Mouse (Mus musculus): ENCODE results near the gene Ccdc124. TPM values are rescaled to one million over a fixed set of nuclear protein-coding genes. Genes with fewer than 3 reads are reported as not detected.

Gene Ccdc124
- polyA plus RNA-seq, 1 experiment = 48.0 TPM

- 12% methylated on average over 80 of the region's 80 CpGs for WGBS
- no peak within 1 kb of the TSS for H3K4me3 ChIP-seq (replicated peaks; ENCODE audit: extremely low read depth, low read depth, low read length)
Measured at GRCm38 (mm10) chr8:70892022-70892895, 18.5 kb upstream of the Ccdc124 start, which contains the start of gene Slc5a5. Slc5a5 (minus strand) TSS chr8:70892757.

DNA sequence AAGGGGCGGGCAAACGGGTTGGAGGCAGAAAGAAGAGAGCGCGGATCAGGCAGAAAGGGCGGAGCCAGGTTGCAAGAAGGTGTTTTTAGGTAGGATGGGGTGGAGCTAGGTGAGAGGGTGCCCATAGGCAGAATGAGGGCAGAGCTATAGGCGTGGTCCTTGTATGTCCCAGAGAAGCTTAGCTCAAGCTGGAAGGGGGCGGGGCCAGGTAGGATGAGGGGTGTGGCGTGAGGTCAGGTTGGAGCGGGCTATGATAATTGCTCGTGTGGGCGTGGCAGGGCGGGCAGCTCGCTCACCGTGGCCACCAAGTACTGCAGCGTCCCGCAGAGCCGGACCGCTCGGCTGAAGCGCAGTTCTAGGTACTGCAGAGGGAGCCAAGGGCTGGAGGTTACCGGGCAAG is 17.6 kb upstream of the Ccdc124 start:
- Histone ChIP-seq H3K4me3 (replicated peaks; ENCODE audit: extremely low read depth, low read depth, low read length) (no peak overlapping the region), H3K4me1 (ENCODE audit: control insufficient read depth, insufficient read depth, low read length) (peaks cover 3% of the 10 kb centered on the region)
- 17% methylated on average over 20 of the region's 21 CpGs for WGBS
- no peak for TF ChIP-seq CTCF (IDR thresholded peaks at IDR 0.05; ENCODE audit: insufficient read depth, low read length)
- TF ChIP-seq POLR2A (IDR thresholded peaks at IDR 0.05; ENCODE audit: borderline replicate concordance, extremely low read depth, low read depth, low read length) = no peak
- peak; percentile 66 for DNase-seq

More at GRCm38 (mm10) chr8:70892022-70892895, 18.5 kb upstream of the Ccdc124 start, which contains the start of gene Slc5a5:
- no peak for DNase-seq
- peaks cover 3% of the 10 kb centered on the region for H3K4me1 ChIP-seq (ENCODE audit: control insufficient read depth, insufficient read depth, low read length)
- TF ChIP-seq CTCF (IDR thresholded peaks at IDR 0.05; ENCODE audit: insufficient read depth, low read length) = no peak
- TF ChIP-seq POLR2A (IDR thresholded peaks at IDR 0.05; ENCODE audit: borderline replicate concordance, extremely low read depth, low read depth, low read length) = no peak

DNA sequence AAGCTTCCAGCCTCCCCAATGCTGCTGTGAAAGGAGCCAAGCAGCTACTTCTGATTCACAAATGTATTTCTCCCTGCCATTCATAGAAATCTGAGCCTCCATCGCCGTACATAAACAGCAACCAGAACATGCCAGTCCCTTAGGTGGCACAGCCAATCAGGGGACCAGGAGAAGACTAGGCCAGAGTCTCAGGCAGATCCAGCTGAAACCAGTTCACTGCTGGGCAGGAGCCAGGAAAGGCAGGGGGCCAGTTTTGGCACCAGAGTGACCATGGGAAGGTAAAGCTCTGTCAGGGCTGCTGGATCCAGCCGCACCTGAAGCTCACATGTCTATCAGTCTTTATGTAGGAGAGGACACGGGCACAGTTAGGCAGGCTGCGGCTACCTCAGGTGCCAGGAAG is 16.9 kb upstream of the Ccdc124 start:
- TF ChIP-seq CTCF (IDR thresholded peaks at IDR 0.05; ENCODE audit: insufficient read depth, low read length) (no peak), POLR2A (IDR thresholded peaks at IDR 0.05; ENCODE audit: borderline replicate concordance, extremely low read depth, low read depth, low read length) (no peak)
- Histone ChIP-seq H3K4me3 (replicated peaks; ENCODE audit: extremely low read depth, low read depth, low read length) (no peak overlapping the region), H3K4me1 (ENCODE audit: control insufficient read depth, insufficient read depth, low read length) (no peaks in the 10 kb centered on the region)
- DNase-seq = no peak
- WGBS = 86% methylated on average over 5 of the region's 5 CpGs

DNA sequence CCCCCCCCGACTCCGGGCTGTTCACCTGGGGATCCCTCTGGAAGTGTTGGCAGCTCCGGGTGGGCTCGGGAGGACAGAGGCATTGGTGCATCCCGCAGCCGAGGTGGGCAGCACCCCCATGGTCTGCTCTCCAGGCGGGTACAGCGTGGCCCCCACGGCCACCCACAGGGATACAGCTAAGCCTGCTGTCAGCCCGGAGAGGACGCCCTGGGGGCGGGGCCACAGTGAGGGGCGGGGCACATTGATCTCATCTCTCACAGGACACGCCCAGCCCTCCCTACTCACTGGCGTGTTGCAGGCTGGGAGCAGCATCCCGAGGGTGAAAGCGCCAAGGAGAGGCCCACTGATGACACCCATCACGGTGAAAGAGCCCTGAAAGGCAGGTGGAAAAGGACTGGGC is 13.9 kb upstream of the Ccdc124 start:
- TF ChIP-seq POLR2A (IDR thresholded peaks at IDR 0.05; ENCODE audit: borderline replicate concordance, extremely low read depth, low read depth, low read length) (no peak), CTCF (IDR thresholded peaks at IDR 0.05; ENCODE audit: insufficient read depth, low read length) (no peak)
- no peak for DNase-seq

DNA sequence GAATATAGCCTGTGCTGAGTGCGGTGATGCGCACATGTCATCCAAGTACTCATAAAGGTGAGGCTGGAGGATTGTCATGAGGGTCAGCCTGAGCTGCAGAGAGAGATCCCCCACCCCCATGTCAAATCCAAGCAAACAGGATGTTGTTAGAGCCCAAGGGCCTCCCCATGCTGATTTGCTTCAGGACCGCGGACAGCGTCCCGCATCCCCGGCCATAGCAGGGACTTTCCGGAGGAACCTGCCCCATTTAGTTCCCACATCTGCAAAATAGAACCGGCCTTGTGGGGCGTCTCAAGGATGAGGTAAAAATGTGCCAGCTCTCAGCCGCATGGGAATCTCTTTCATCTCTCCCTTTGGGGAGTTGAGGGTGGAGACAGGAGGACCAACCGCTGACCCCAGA is 11.9 kb upstream of the Ccdc124 start:
- peak; percentile 10 for DNase-seq
- no peak for TF ChIP-seq POLR2A (IDR thresholded peaks at IDR 0.05; ENCODE audit: borderline replicate concordance, extremely low read depth, low read depth, low read length)
- TF ChIP-seq CTCF (IDR thresholded peaks at IDR 0.05; ENCODE audit: insufficient read depth, low read length) = no peak
- no peaks in the 10 kb centered on the region for H3K4me1 ChIP-seq (ENCODE audit: control insufficient read depth, insufficient read depth, low read length)
- no peak overlapping the region for H3K4me3 ChIP-seq (replicated peaks; ENCODE audit: extremely low read depth, low read depth, low read length)
- 16% methylated on average over 12 of the region's 12 CpGs for WGBS

More for the DNA sequence above, 13.9 kb upstream of the Ccdc124 start:
- Histone ChIP-seq H3K4me1 (ENCODE audit: control insufficient read depth, insufficient read depth, low read length) (no peaks in the 10 kb centered on the region), H3K4me3 (replicated peaks; ENCODE audit: extremely low read depth, low read depth, low read length) (no peak overlapping the region)
- 12% methylated on average over 18 of the region's 18 CpGs for WGBS

DNA sequence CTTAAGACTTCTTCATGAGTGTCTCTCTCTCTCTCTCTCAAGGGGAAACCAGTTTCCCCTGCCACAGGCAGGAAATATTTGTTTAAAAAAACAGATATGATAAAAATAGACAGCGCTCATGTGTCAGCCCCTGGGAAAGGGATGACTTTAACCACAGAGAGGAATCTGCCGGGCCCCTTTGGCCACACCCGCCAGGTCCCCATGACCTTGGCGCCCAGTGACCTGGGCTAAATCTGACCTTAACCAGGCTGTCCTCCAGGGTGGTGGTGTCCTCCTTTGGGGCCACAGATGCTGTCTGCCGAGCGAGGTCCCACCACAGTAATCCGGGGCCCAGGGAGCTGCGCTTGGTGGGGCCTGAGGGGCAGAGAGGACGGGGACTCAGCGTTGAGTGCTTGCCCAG is 10.9 kb upstream of the Ccdc124 start:
- Histone ChIP-seq H3K4me1 (ENCODE audit: control insufficient read depth, insufficient read depth, low read length) (no peaks in the 10 kb centered on the region), H3K4me3 (replicated peaks; ENCODE audit: extremely low read depth, low read depth, low read length) (no peak overlapping the region)
- no peak for DNase-seq
- 56% methylated on average over 10 of the region's 10 CpGs for WGBS
- TF ChIP-seq CTCF (IDR thresholded peaks at IDR 0.05; ENCODE audit: insufficient read depth, low read length) (no peak), POLR2A (IDR thresholded peaks at IDR 0.05; ENCODE audit: borderline replicate concordance, extremely low read depth, low read depth, low read length) (no peak)

GRCm38 (mm10) chr8:70884186-70884585 is 10.5 kb upstream of the Ccdc124 start:
- H3K4me3 ChIP-seq (replicated peaks; ENCODE audit: extremely low read depth, low read depth, low read length) = no peak overlapping the region
- no peak for DNase-seq
- no peak for TF ChIP-seq POLR2A (IDR thresholded peaks at IDR 0.05; ENCODE audit: borderline replicate concordance, extremely low read depth, low read depth, low read length)
- no peak for TF ChIP-seq CTCF (IDR thresholded peaks at IDR 0.05; ENCODE audit: insufficient read depth, low read length)
- H3K4me1 ChIP-seq (ENCODE audit: control insufficient read depth, insufficient read depth, low read length) = no peaks in the 10 kb centered on the region
- 77% methylated on average over 4 of the region's 4 CpGs for WGBS

DNA sequence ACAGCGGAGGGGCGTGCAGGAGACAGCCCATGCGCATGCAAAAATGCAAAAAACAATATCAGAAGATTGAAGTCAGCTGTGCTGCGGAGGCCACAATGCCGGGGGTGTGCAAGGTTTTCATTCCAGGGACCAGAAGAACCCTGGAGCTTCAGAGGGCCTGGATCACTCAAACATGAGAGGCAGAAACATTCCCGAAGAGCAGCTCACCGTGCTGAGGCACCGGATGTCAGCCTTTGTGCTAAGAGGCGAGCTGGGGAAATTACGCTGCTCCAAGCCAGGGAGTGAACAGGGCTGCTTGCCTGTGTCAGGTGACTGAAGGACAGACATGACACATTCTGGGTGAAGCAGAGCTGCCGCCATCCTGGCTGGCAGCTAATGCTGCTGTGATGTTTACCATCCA is 6.8 kb upstream of the Ccdc124 start:
- WGBS = 32% methylated on average over 11 of the region's 11 CpGs
- TF ChIP-seq CTCF (IDR thresholded peaks at IDR 0.05; ENCODE audit: insufficient read depth, low read length) (no peak), POLR2A (IDR thresholded peaks at IDR 0.05; ENCODE audit: borderline replicate concordance, extremely low read depth, low read depth, low read length) (no peak)
- H3K4me1 ChIP-seq (ENCODE audit: control insufficient read depth, insufficient read depth, low read length) = no peaks in the 10 kb centered on the region
- no peak overlapping the region for H3K4me3 ChIP-seq (replicated peaks; ENCODE audit: extremely low read depth, low read depth, low read length)
- DNase-seq = no peak

DNA sequence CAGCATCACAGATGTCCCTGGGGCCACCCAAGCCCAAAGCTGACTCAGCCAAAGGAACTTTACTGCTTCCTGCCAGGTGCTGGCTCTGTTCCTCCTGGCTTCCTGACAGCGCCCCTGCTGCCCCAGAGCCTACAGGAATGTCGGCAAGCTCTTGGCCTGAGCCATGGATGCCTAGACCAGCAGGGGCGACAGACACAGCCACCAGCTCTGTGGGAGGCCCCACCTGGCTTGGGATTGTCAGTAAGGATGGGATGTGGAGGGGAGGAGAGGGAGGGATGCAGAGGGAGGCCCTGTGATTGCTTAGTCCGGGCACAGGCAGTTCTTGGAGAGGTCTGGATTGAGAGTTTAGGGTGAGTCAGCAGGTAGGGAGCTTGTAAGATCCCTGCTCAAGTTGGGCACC is 6.4 kb upstream of the Ccdc124 start:
- TF ChIP-seq POLR2A (IDR thresholded peaks at IDR 0.05; ENCODE audit: borderline replicate concordance, extremely low read depth, low read depth, low read length) (no peak), CTCF (IDR thresholded peaks at IDR 0.05; ENCODE audit: insufficient read depth, low read length) (no peak)
- Histone ChIP-seq H3K4me3 (replicated peaks; ENCODE audit: extremely low read depth, low read depth, low read length) (no peak overlapping the region), H3K4me1 (ENCODE audit: control insufficient read depth, insufficient read depth, low read length) (no peaks in the 10 kb centered on the region)
- 10% methylated on average over 4 of the region's 4 CpGs for WGBS
- no peak for DNase-seq

GRCm38 (mm10) chr8:70879500-70879899 is 5.8 kb upstream of the Ccdc124 start:
- DNase-seq = no peak
- no peak for TF ChIP-seq POLR2A (IDR thresholded peaks at IDR 0.05; ENCODE audit: borderline replicate concordance, extremely low read depth, low read depth, low read length)
- TF ChIP-seq CTCF (IDR thresholded peaks at IDR 0.05; ENCODE audit: insufficient read depth, low read length) = no peak
- WGBS = 51% methylated on average over 4 of the region's 4 CpGs
- Histone ChIP-seq H3K4me3 (replicated peaks; ENCODE audit: extremely low read depth, low read depth, low read length) (no peak overlapping the region), H3K4me1 (ENCODE audit: control insufficient read depth, insufficient read depth, low read length) (no peaks in the 10 kb centered on the region)

All from lung, adult 2 months (tissue).